Mouse (Mus musculus) lung, postnatal 0 days (tissue): ENCODE measurements at regions not wholly inside any gene's neighbourhood (a gene's known extent, or its start where the extent isn't known, plus 50 kb on each side); places are given as distances from the start of the nearest gene placed in this dataset.

Experiments used
- CTCF ChIP-seq: IDR thresholded peaks from 2 replicates; pipeline ENCODE4 v1.5.1; 2016; ENCODE audit warnings: antibody characterized with exemption, mild to moderate bottlenecking
- EP300 ChIP-seq: IDR thresholded peaks from 2 replicates; pipeline ENCODE4 v1.6.1; 2016; ENCODE audit warnings: antibody characterized with exemption, mild to moderate bottlenecking, control low read depth

DNA sequence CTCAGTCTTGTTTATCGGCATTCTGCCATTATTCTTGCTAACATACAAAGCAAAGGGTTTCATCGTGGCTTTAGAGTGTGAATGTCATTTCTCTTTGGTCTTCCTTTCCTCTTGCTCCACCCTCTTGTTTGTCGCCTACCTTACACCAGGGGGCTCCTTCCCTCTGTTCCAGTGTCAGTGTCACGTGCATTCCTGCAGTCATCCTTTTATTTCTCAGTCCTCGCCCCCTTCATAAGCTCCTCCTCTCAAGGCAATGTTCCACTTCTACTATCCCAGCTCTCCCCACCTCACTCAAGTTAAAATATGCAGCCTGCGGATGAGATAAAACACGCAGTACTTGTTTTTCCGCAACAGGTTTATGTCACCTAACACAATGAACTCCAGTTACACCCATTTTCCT lies 489.8 kb upstream of the Arpp21 start:
- TF ChIP-seq CTCF (no peak), EP300 (no peak)
